In the genomic region with DNA sequence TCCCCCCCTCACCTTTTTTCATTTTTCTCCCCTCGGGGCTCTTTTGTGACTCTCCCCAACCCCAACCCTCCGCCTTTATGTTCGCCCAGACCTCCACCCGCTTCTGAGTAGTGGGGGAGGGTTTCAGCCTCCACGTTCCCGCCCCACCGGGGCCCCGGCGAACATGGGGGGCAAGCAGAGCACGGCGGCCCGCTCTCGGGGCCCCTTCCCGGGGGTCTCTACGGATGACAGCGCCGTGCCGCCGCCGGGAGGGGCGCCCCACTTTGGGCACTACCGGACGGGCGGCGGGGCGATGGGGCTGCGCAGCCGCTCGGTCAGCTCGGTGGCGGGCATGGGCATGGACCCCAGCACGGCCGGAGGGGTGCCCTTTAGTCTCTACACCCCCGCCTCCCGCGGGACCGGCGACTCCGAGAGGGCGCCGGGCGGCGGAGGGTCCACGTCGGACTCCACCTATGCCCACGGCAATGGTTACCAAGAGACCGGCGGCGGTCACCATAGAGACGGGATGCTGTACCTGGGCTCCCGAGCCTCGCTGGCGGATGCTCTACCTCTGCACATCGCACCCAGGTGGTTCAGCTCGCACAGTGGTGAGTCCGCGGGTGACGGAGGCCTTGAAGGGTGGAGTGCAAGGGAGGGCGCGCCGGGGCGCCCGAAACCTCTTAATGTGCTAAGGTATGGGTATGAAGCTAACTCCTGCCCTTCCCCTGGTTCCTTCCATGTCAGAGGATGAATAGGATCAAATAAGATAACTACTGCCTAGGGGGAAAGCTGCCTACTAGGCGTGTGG, we compare ENCODE assay signal across 8 mouse cellular contexts. TPM values are rescaled to one million over a fixed set of nuclear protein-coding genes. Genes with fewer than 3 reads are reported as not detected.
DNase-seq lines count a peak whose midpoint lies in the region; ATAC-seq and TF ChIP-seq lines count a peak whose summit lies in the region.

No protein-coding gene starts in this region.

- under 1% methylated on average over 58 of the region's 64 CpGs for WGBS in forebrain, embryonic 11.5 days
- WGBS in hindbrain, embryonic 13.5 days, result under 1% methylated on average over 62 of the region's 64 CpGs

- peak; percentile 43 for ATAC-seq in cerebellum, adult (ENCODE audit: insufficient number of reproducible peaks, low FRiP score, low TSS enrichment)
- peak; percentile 59 for ATAC-seq in forebrain, embryonic 11.5 days (replicated peaks; ENCODE audit: low FRiP score)
- ATAC-seq in hindbrain, embryonic 13.5 days (ENCODE audit: low FRiP score), result peak; percentile 50

- H3K9ac ChIP-seq in ES-Bruce4 (ENCODE audit: low read depth, poor library complexity, severe bottlenecking), result peak overlapping the region; percentile 100
- H3K9ac ChIP-seq in forebrain, embryonic 11.5 days (ENCODE audit: low read length), result peak overlapping the region; percentile 97
- H3K9ac ChIP-seq in hindbrain, embryonic 13.5 days, result peak overlapping the region; percentile 98

- H3K4me2 ChIP-seq in forebrain, embryonic 11.5 days (ENCODE audit: low read depth, low read length, severe bottlenecking), result peak overlapping the region; percentile 83
- peak overlapping the region; percentile 99 for H3K4me2 ChIP-seq in hindbrain, embryonic 13.5 days

- TF ChIP-seq EP300 in ES-Bruce4 (IDR thresholded peaks at IDR 0.05; ENCODE audit: insufficient read depth, low read depth, low read length), result no peak

- H3K27me3 ChIP-seq in ES-Bruce4 (ENCODE audit: control insufficient read depth, insufficient read depth, low read length, poor library complexity, severe bottlenecking), result 0 out of 2 replicates have a peak, but pooled peaks cover 2% of the 10 kb centered on the region
- no peaks in the 10 kb centered on the region for H3K27me3 ChIP-seq in forebrain, embryonic 11.5 days (ENCODE audit: control insufficient read depth, insufficient read depth, low read length)
- H3K27me3 ChIP-seq in hindbrain, embryonic 13.5 days, result no peaks in the 10 kb centered on the region

- 0 out of 2 replicates have a peak, but pooled peaks cover 5% of the 10 kb centered on the region for H3K36me3 ChIP-seq in ES-Bruce4 (ENCODE audit: control insufficient read depth, insufficient read depth, low read length, poor library complexity, severe bottlenecking)
- H3K36me3 ChIP-seq in forebrain, embryonic 11.5 days (ENCODE audit: control insufficient read depth, insufficient read depth, low read length), result no peaks in the 10 kb centered on the region
- no peaks in the 10 kb centered on the region for H3K36me3 ChIP-seq in hindbrain, embryonic 13.5 days

- no peak for TF ChIP-seq POLR2A in ES-Bruce4 (IDR thresholded peaks at IDR 0.05; ENCODE audit: insufficient read depth, low read length)

- peak overlapping the region; percentile 76 for H3K4me3 ChIP-seq in ES-Bruce4 (ENCODE audit: low read depth, low read length)
- H3K4me3 ChIP-seq in forebrain, embryonic 11.5 days (ENCODE audit: low read depth, low read length), result peak overlapping the region; percentile 96
- peak overlapping the region; percentile 99 for H3K4me3 ChIP-seq in hindbrain, embryonic 13.5 days

- peaks cover 9% of the 10 kb centered on the region for H3K4me1 ChIP-seq in ES-Bruce4 (ENCODE audit: control insufficient read depth, insufficient read depth, low read length)
- H3K4me1 ChIP-seq in forebrain, embryonic 11.5 days (replicated peaks; ENCODE audit: control insufficient read depth, insufficient read depth, low read length), result peaks cover 18% of the 10 kb centered on the region
- peaks cover 44% of the 10 kb centered on the region for H3K4me1 ChIP-seq in hindbrain, embryonic 13.5 days (replicated peaks)

- DNase-seq in forebrain, embryonic 11.5 days (ENCODE audit: low spot score), result peak; percentile 75
- peak; percentile 44 for DNase-seq in left cerebral cortex, adult 11 months (ENCODE audit: low spot score)
- DNase-seq in lung, postnatal 25 days (ENCODE audit: low spot score), result peak; percentile 48
- peak; percentile 41 for DNase-seq in right cerebral cortex, adult 18-20 months
- peak; percentile 31 to 44 for DNase-seq in urinary bladder, adult 18-20 months (ENCODE audit: low spot score in 2 of 2)

- no peak for TF ChIP-seq CTCF in ES-Bruce4 (IDR thresholded peaks at IDR 0.05; ENCODE audit: low read depth, low read length)

- H3K27ac ChIP-seq in ES-Bruce4 (ENCODE audit: insufficient read depth, low read length), result peak overlapping the region; percentile 47; the same call in 1 of the 2 replicates
- peak overlapping the region; percentile 90 for H3K27ac ChIP-seq in forebrain, embryonic 11.5 days (ENCODE audit: low read depth, low read length)
- peak overlapping the region; percentile 98 for H3K27ac ChIP-seq in hindbrain, embryonic 13.5 days

- no peaks in the 10 kb centered on the region for H3K9me3 ChIP-seq in ES-Bruce4 (replicated peaks; ENCODE audit: control insufficient read depth, insufficient read depth, low read length, poor library complexity, severe bottlenecking)
- H3K9me3 ChIP-seq in forebrain, embryonic 11.5 days (ENCODE audit: control insufficient read depth, low read length), result no peaks in the 10 kb centered on the region
- H3K9me3 ChIP-seq in hindbrain, embryonic 13.5 days, result no peaks in the 10 kb centered on the region

RNA-seq across cellular contexts. Expression of a gene that starts 1.3 kb away (rescaled TPM):
- 37.7 and 38.5 TPM in 2 replicates for polyA plus RNA-seq in ES-Bruce4 (2011; ENCODE audit: insufficient read depth, insufficient read length, low read depth, missing spikeins)
- polyA plus RNA-seq in forebrain, embryonic 11.5 days (2014; fragmentation: Nextera tagmentation; extraction: Ambion mirVana), result 64.1 and 71.5 TPM in 2 replicates
- polyA plus RNA-seq in hindbrain, embryonic 13.5 days (2015; fragmentation: Nextera tagmentation; extraction: Ambion mirVana), result 77.3 and 80.0 TPM in 2 replicates

RNA-seq across cellular contexts. Expression of a gene that starts 15.3 kb away (rescaled TPM):
- 16.8 and 17.2 TPM in 2 replicates for polyA plus RNA-seq in ES-Bruce4 (2011; ENCODE audit: insufficient read depth, insufficient read length, low read depth, missing spikeins)
- 3.4 and 3.7 TPM in 2 replicates for polyA plus RNA-seq in forebrain, embryonic 11.5 days (2014; fragmentation: Nextera tagmentation; extraction: Ambion mirVana)
- 7.4 and 8.3 TPM in 2 replicates for polyA plus RNA-seq in hindbrain, embryonic 13.5 days (2015; fragmentation: Nextera tagmentation; extraction: Ambion mirVana)

Comparison
In these comparisons a context has a peak if more than half of its experiments do, and no peak if none do; other contexts are left out.
1. Peak in every context shown above with its lines: DNase-seq, ATAC-seq, H3K4me3 ChIP-seq and H3K27ac ChIP-seq.
2. H3K27ac ChIP-seq: peak in every context shown above with its lines; median percentile 98 in hindbrain, embryonic 13.5 days; 90 in forebrain, embryonic 11.5 days; 47 in ES-Bruce4.